In the genomic region with DNA sequence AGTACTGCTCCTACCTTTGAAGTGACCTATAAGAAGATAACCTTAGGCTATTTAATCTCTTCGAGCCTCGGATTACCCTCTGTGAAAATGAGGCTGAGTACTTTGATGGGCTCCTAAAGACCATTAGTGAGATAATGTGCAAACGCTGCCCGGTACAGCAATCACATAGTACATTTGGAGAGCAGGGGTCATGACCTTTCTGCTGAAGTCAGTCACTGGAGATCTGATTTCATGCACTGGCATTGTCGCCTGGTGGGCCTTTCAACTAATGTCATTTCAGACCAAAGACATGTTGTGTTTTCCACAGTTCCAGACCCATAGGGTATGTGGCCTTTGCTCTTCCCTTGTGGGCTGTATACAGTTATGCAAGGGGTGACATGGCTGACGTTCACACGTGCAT, we compare ENCODE assay signal across 20 mouse cellular contexts. TPM values are rescaled to one million over a fixed set of nuclear protein-coding genes. Genes with fewer than 3 reads are reported as not detected.
DNase-seq lines count a peak whose midpoint lies in the region; ATAC-seq lines count a peak whose summit lies in the region.
"Had no signal": no experiment of that assay in that cellular context is flagged by ENCODE, and none has a peak within 500 bp of the region (broad histone marks: within the 10 kb centered on the region; RNA-seq: fewer than 3 reads in every experiment).

No protein-coding gene starts in this region.

- peak overlapping the region; percentile 97 for H3K27ac ChIP-seq in forebrain, embryonic 13.5 days
- H3K27ac ChIP-seq in forebrain, embryonic 16.5 days (ENCODE audit: low read length): no peak overlapping the region
- no peak overlapping the region for H3K27ac ChIP-seq in neural tube, embryonic 15.5 days (replicated peaks)
- H3K27ac ChIP-seq in midbrain, embryonic 12.5 days (replicated peaks): peak overlapping the region; percentile 96
- H3K27ac ChIP-seq: gastrocnemius, adult 2 months; left cerebral cortex, adult 2 months; limb, embryonic 10.5 days; macrophage had no signal

- no peak overlapping the region for H3K9ac ChIP-seq in forebrain, embryonic 13.5 days
- H3K9ac ChIP-seq in forebrain, embryonic 16.5 days (replicated peaks; ENCODE audit: low read depth, low read length): no peak overlapping the region
- H3K9ac ChIP-seq in neural tube, embryonic 15.5 days (replicated peaks): no peak overlapping the region
- no peak overlapping the region for H3K9ac ChIP-seq in midbrain, embryonic 12.5 days (replicated peaks)
- H3K9ac ChIP-seq: hindbrain, embryonic 15.5 days had no signal

- no peak for ATAC-seq in forebrain, embryonic 13.5 days
- ATAC-seq in forebrain, embryonic 16.5 days: no peak
- no peak for ATAC-seq in neural tube, embryonic 15.5 days (ENCODE audit: low FRiP score)
- ATAC-seq in midbrain, embryonic 12.5 days (ENCODE audit: low FRiP score, low read depth): no peak
- ATAC-seq: activated CD4-positive, CD25-positive, alpha-beta regulatory T cell, adult 4 months; Patski had no signal

- H3K4me3 ChIP-seq in forebrain, embryonic 13.5 days: no peak overlapping the region
- no peak overlapping the region for H3K4me3 ChIP-seq in forebrain, embryonic 16.5 days (replicated peaks; ENCODE audit: low read length)
- no peak overlapping the region for H3K4me3 ChIP-seq in neural tube, embryonic 15.5 days (replicated peaks)
- H3K4me3 ChIP-seq in midbrain, embryonic 12.5 days: no peak overlapping the region
- H3K4me3 ChIP-seq: gastrocnemius, adult 2 months; hindbrain, embryonic 15.5 days; left cerebral cortex, adult 2 months; limb, embryonic 10.5 days had no signal

- H3K36me3 ChIP-seq in forebrain, embryonic 13.5 days (ENCODE audit: poor library complexity, severe bottlenecking): 0 out of 2 replicates have a peak, but pooled peaks cover 5% of the 10 kb centered on the region
- H3K36me3 ChIP-seq in forebrain, embryonic 16.5 days (ENCODE audit: control insufficient read depth, insufficient read depth): no peaks in the 10 kb centered on the region
- H3K36me3 ChIP-seq in neural tube, embryonic 15.5 days: no peaks in the 10 kb centered on the region
- peaks cover 21% of the 10 kb centered on the region for H3K36me3 ChIP-seq in midbrain, embryonic 12.5 days
- H3K36me3 ChIP-seq: hindbrain, embryonic 15.5 days had no signal

- peak; percentile 23 for DNase-seq in neural tube, embryonic 10.5 days (ENCODE audit: extremely low spot score, low spot score)
- no peak for DNase-seq in right cerebral cortex, adult 2 months (ENCODE audit: low spot score in 2 of 2)
- DNase-seq in left cerebral cortex, adult 11 months (ENCODE audit: low spot score): no peak
- DNase-seq: cerebellum, adult 9-10 months; gastrocnemius, adult 2 months; kidney, adult 2 months; kidney, postnatal 14 days; lung, adult 2 months; thymus, adult 18-20 months had no signal

- WGBS in forebrain, embryonic 13.5 days: 50% methylated on average over 7 of the region's 7 CpGs
- 48% methylated on average over 7 of the region's 7 CpGs for WGBS in forebrain, embryonic 16.5 days
- 29% methylated on average over 7 of the region's 7 CpGs for WGBS in neural tube, embryonic 15.5 days
- WGBS in midbrain, embryonic 12.5 days: 33% methylated on average over 7 of the region's 7 CpGs

- H3K4me1 ChIP-seq in forebrain, embryonic 13.5 days: peaks cover 93% of the 10 kb centered on the region
- H3K4me1 ChIP-seq in forebrain, embryonic 16.5 days (replicated peaks; ENCODE audit: control insufficient read depth, insufficient read depth, low read length): peaks cover 82% of the 10 kb centered on the region
- H3K4me1 ChIP-seq in neural tube, embryonic 15.5 days: peaks cover 59% of the 10 kb centered on the region
- H3K4me1 ChIP-seq in midbrain, embryonic 12.5 days: peaks cover 89% of the 10 kb centered on the region

- no peaks in the 10 kb centered on the region for H3K9me3 ChIP-seq in forebrain, embryonic 13.5 days (replicated peaks)
- H3K9me3 ChIP-seq in forebrain, embryonic 16.5 days (ENCODE audit: control insufficient read depth, low read length): no peaks in the 10 kb centered on the region
- no peaks in the 10 kb centered on the region for H3K9me3 ChIP-seq in neural tube, embryonic 15.5 days (replicated peaks)
- no peaks in the 10 kb centered on the region for H3K9me3 ChIP-seq in midbrain, embryonic 12.5 days
- H3K9me3 ChIP-seq: hindbrain, embryonic 15.5 days; limb, embryonic 10.5 days had no signal

- peak overlapping the region; percentile 59 for H3K4me2 ChIP-seq in forebrain, embryonic 13.5 days
- H3K4me2 ChIP-seq in forebrain, embryonic 16.5 days (ENCODE audit: low read length): no peak overlapping the region
- H3K4me2 ChIP-seq in neural tube, embryonic 15.5 days: no peak overlapping the region
- H3K4me2 ChIP-seq in midbrain, embryonic 12.5 days (replicated peaks): peak overlapping the region; percentile 29
- H3K4me2 ChIP-seq: hindbrain, embryonic 15.5 days; liver, embryonic 11.5 days had no signal

- H3K27me3 ChIP-seq in forebrain, embryonic 13.5 days: no peaks in the 10 kb centered on the region
- no peaks in the 10 kb centered on the region for H3K27me3 ChIP-seq in forebrain, embryonic 16.5 days (replicated peaks; ENCODE audit: control insufficient read depth, insufficient read depth, low read length)
- H3K27me3 ChIP-seq in neural tube, embryonic 15.5 days (replicated peaks): no peaks in the 10 kb centered on the region
- H3K27me3 ChIP-seq in midbrain, embryonic 12.5 days: no peaks in the 10 kb centered on the region
- H3K27me3 ChIP-seq: hindbrain, embryonic 15.5 days; Patski had no signal

RNA-seq across cellular contexts. Expression of a gene that starts 24.6 kb away (rescaled TPM):
- polyA plus RNA-seq in forebrain, embryonic 13.5 days (2015; fragmentation: Nextera tagmentation; extraction: Ambion mirVana): 20.6 and 21.2 TPM in 2 replicates
- 15.2 and 17.6 TPM in 2 replicates for polyA plus RNA-seq in forebrain, embryonic 16.5 days (2015; fragmentation: Nextera tagmentation; extraction: Ambion mirVana)
- 6.9 and 8.1 TPM in 2 replicates for polyA plus RNA-seq in neural tube, embryonic 15.5 days (2015; fragmentation: Nextera tagmentation; extraction: Ambion mirVana)
- polyA plus RNA-seq in midbrain, embryonic 12.5 days (2016; fragmentation: Nextera tagmentation; extraction: Ambion mirVana): 52.4 and 67.7 TPM in 2 replicates

Comparison
In these comparisons a context has a peak if more than half of its experiments do, and no peak if none do; other contexts are left out.
1. H3K27ac ChIP-seq: peak in forebrain, embryonic 13.5 days (single experiment) and midbrain, embryonic 12.5 days (single experiment); none in forebrain, embryonic 16.5 days (single experiment) and neural tube, embryonic 15.5 days (single experiment).
2. H3K4me2 ChIP-seq: peak in forebrain, embryonic 13.5 days (single experiment) and midbrain, embryonic 12.5 days (single experiment); none in forebrain, embryonic 16.5 days (single experiment) and neural tube, embryonic 15.5 days (single experiment).